In genomic region chr2:91729971-91730821, GRCm38 (mm10) we compare ENCODE assay signal across 8 mouse cellular contexts. TPM values are rescaled to one million over a fixed set of nuclear protein-coding genes. Genes with fewer than 3 reads are reported as not detected.
A peak's percentile ranks its signal among the peaks of the same experiment; 100 is the strongest.
DNase-seq lines count a peak whose midpoint lies in the region; ATAC-seq and TF ChIP-seq lines count a peak whose summit lies in the region.

Gene Ambra1, plus strand, starts transcription at chr2:91730134.

- DNase-seq in brain, embryonic 14.5 days (ENCODE audit: low read depth) = peak; percentile 99
- peak; percentile 97 for DNase-seq in kidney, postnatal 0 days (ENCODE audit: low spot score)
- DNase-seq in liver, embryonic 11.5 days (ENCODE audit: low spot score) = peak; percentile 82
- DNase-seq in naive thymus-derived CD4-positive, alpha-beta T cell, adult 2 months (ENCODE audit: low read depth) = peak; percentile 92

- H3ac ChIP-seq in C2C12 (ENCODE audit: control insufficient read depth, insufficient read length, low read depth) = peak within 1 kb of the TSS; percentile 80

- TF ChIP-seq POLR2A in brain, embryonic 14.5 days (IDR thresholded peaks at IDR 0.05; ENCODE audit: borderline replicate concordance, extremely low read depth, insufficient read depth, insufficient read length, poor library complexity, severe bottlenecking) = peak; percentile 49; the same call in 1 of the 2 replicates

- WGBS in heart, embryonic 12.5 days = under 1% methylated on average over 66 of the region's 68 CpGs
- WGBS in kidney, postnatal 0 days = under 1% methylated on average over 67 of the region's 68 CpGs
- WGBS in liver, embryonic 11.5 days = under 1% methylated on average over 68 of the region's 68 CpGs
- under 1% methylated on average over 68 of the region's 68 CpGs for WGBS in stomach, embryonic 14.5 days

- peak within 1 kb of the TSS; percentile 90 for H3K27ac ChIP-seq in heart, embryonic 12.5 days (ENCODE audit: poor library complexity, severe bottlenecking)
- peak within 1 kb of the TSS; percentile 96 for H3K27ac ChIP-seq in kidney, postnatal 0 days
- peak within 1 kb of the TSS; percentile 94 for H3K27ac ChIP-seq in liver, embryonic 11.5 days (ENCODE audit: low read depth, low read length)
- peak within 1 kb of the TSS; percentile 94 for H3K27ac ChIP-seq in stomach, embryonic 14.5 days (ENCODE audit: low read length)

- ATAC-seq in heart, embryonic 12.5 days (ENCODE audit: insufficient number of reproducible peaks, low FRiP score) = peak; percentile 84
- peak; percentile 87 for ATAC-seq in kidney, postnatal 0 days (replicated peaks; ENCODE audit: low FRiP score, low read depth)
- peak; percentile 80 for ATAC-seq in liver, embryonic 11.5 days (replicated peaks; ENCODE audit: low FRiP score)
- ATAC-seq in stomach, embryonic 14.5 days (ENCODE audit: insufficient number of reproducible peaks, insufficient read depth, low FRiP score, low read depth) = peak; percentile 87

- peaks cover 10% of the 10 kb centered on the region for H3K27me3 ChIP-seq in C2C12 (ENCODE audit: control insufficient read depth, insufficient read depth, insufficient read length)
- no peaks in the 10 kb centered on the region for H3K27me3 ChIP-seq in erythroblast, embryonic 14.5 days (ENCODE audit: control insufficient read depth)
- H3K27me3 ChIP-seq in heart, embryonic 12.5 days (replicated peaks) = 0 out of 2 replicates have a peak, but pooled peaks cover 4% of the 10 kb centered on the region
- no peaks in the 10 kb centered on the region for H3K27me3 ChIP-seq in kidney, postnatal 0 days (ENCODE audit: insufficient read depth, low read length)
- no peaks in the 10 kb centered on the region for H3K27me3 ChIP-seq in liver, embryonic 11.5 days (replicated peaks; ENCODE audit: control insufficient read depth, insufficient read depth, low read length)
- H3K27me3 ChIP-seq in stomach, embryonic 14.5 days (ENCODE audit: control insufficient read depth, insufficient read depth, low read length) = no peaks in the 10 kb centered on the region

- no peaks in the 10 kb centered on the region for H3K9me3 ChIP-seq in erythroblast, embryonic 14.5 days (ENCODE audit: control insufficient read depth, low read length)
- no peaks in the 10 kb centered on the region for H3K9me3 ChIP-seq in heart, embryonic 12.5 days (replicated peaks)
- no peaks in the 10 kb centered on the region for H3K9me3 ChIP-seq in kidney, postnatal 0 days (replicated peaks; ENCODE audit: low read length)
- H3K9me3 ChIP-seq in liver, embryonic 11.5 days (ENCODE audit: control insufficient read depth, low read length) = no peaks in the 10 kb centered on the region
- H3K9me3 ChIP-seq in stomach, embryonic 14.5 days (ENCODE audit: control insufficient read depth, low read depth, low read length) = no peaks in the 10 kb centered on the region

- H3K4me3 ChIP-seq in C2C12 (ENCODE audit: insufficient read depth, poor library complexity, severe bottlenecking) = peak within 1 kb of the TSS; percentile 89
- H3K4me3 ChIP-seq in erythroblast, embryonic 14.5 days (replicated peaks) = peak within 1 kb of the TSS; percentile 96
- H3K4me3 ChIP-seq in heart, embryonic 12.5 days = peak within 1 kb of the TSS; percentile 81
- peak within 1 kb of the TSS; percentile 99 for H3K4me3 ChIP-seq in kidney, postnatal 0 days (replicated peaks; ENCODE audit: low read depth, low read length)
- peak within 1 kb of the TSS; percentile 98 for H3K4me3 ChIP-seq in liver, embryonic 11.5 days (ENCODE audit: low read depth, low read length)
- peak within 1 kb of the TSS; percentile 95 for H3K4me3 ChIP-seq in stomach, embryonic 14.5 days (ENCODE audit: low read depth, low read length)

- TF ChIP-seq CTCF in C2C12 (IDR thresholded peaks at IDR 0.05; ENCODE audit: control insufficient read depth, insufficient read depth, insufficient read length) = no peak
- no peak for TF ChIP-seq CTCF in brain, embryonic 14.5 days (IDR thresholded peaks at IDR 0.05; ENCODE audit: borderline replicate concordance, extremely low read depth, insufficient read depth, insufficient read length)
- TF ChIP-seq CTCF in kidney, postnatal 0 days (IDR thresholded peaks at IDR 0.05; ENCODE audit: low read depth) = peak; percentile 36; the same call in 1 of the 2 replicates

- peaks cover 25% of the 10 kb centered on the region for H3K4me1 ChIP-seq in erythroblast, embryonic 14.5 days (ENCODE audit: control insufficient read depth)
- no peaks in the 10 kb centered on the region for H3K4me1 ChIP-seq in heart, embryonic 12.5 days (replicated peaks)
- 0 out of 2 replicates have a peak, but pooled peaks cover 3% of the 10 kb centered on the region for H3K4me1 ChIP-seq in kidney, postnatal 0 days (replicated peaks; ENCODE audit: insufficient read depth, low read length)
- H3K4me1 ChIP-seq in liver, embryonic 11.5 days (replicated peaks; ENCODE audit: control insufficient read depth, insufficient read depth, low read length) = no peaks in the 10 kb centered on the region; the same call in 1 of the 2 replicates
- no peaks in the 10 kb centered on the region for H3K4me1 ChIP-seq in stomach, embryonic 14.5 days (ENCODE audit: control insufficient read depth, insufficient read depth, low read length)

- peaks cover 44% of the 10 kb centered on the region for H3K79me3 ChIP-seq in C2C12 (ENCODE audit: low read depth)

- peak within 1 kb of the TSS; percentile 83 for H3K9ac ChIP-seq in heart, embryonic 12.5 days
- peak within 1 kb of the TSS; percentile 93 for H3K9ac ChIP-seq in kidney, postnatal 0 days (ENCODE audit: low read depth, low read length)
- peak within 1 kb of the TSS; percentile 93 for H3K9ac ChIP-seq in liver, embryonic 11.5 days (ENCODE audit: low read depth, low read length)
- H3K9ac ChIP-seq in stomach, embryonic 14.5 days (replicated peaks; ENCODE audit: low read depth, low read length) = peak within 1 kb of the TSS; percentile 73

- H3K79me2 ChIP-seq in C2C12 (ENCODE audit: control insufficient read depth, insufficient read depth) = peaks cover 53% of the 10 kb centered on the region

- peak within 1 kb of the TSS; percentile 83 for H3K4me2 ChIP-seq in heart, embryonic 12.5 days
- H3K4me2 ChIP-seq in kidney, postnatal 0 days (ENCODE audit: low read length) = peak within 1 kb of the TSS; percentile 72
- peak within 1 kb of the TSS; percentile 69 for H3K4me2 ChIP-seq in liver, embryonic 11.5 days
- peak within 1 kb of the TSS; percentile 58 for H3K4me2 ChIP-seq in stomach, embryonic 14.5 days (replicated peaks; ENCODE audit: low read depth, low read length)

- no peaks in the 10 kb centered on the region for H3K36me3 ChIP-seq in C2C12 (ENCODE audit: control insufficient read depth, insufficient read depth)
- peaks cover 6% of the 10 kb centered on the region for H3K36me3 ChIP-seq in erythroblast, embryonic 14.5 days (ENCODE audit: control insufficient read depth)
- peaks cover 3% of the 10 kb centered on the region; the same call in 1 of the 2 replicates for H3K36me3 ChIP-seq in heart, embryonic 12.5 days
- no peaks in the 10 kb centered on the region for H3K36me3 ChIP-seq in kidney, postnatal 0 days (ENCODE audit: insufficient read depth, low read length)
- H3K36me3 ChIP-seq in liver, embryonic 11.5 days (ENCODE audit: control insufficient read depth, insufficient read depth, low read length) = no peaks in the 10 kb centered on the region
- H3K36me3 ChIP-seq in stomach, embryonic 14.5 days (ENCODE audit: control insufficient read depth, insufficient read depth, low read length) = no peaks in the 10 kb centered on the region

TF ChIP-seq in C2C12, 6 proteins besides CTCF, POLR2A, EP300 and RAD21:
- TF ChIP-seq MYOD1 (IDR thresholded peaks at IDR 0.05; ENCODE audit: control insufficient read depth, insufficient read length, low read depth) (no peak), MYOG (IDR thresholded peaks at IDR 0.05; ENCODE audit: control insufficient read depth, extremely low read depth, insufficient read length) (no peak), USF1 (IDR thresholded peaks at IDR 0.05; ENCODE audit: low read depth) (no peak), FOSL1 (IDR thresholded peaks at IDR 0.05; ENCODE audit: insufficient read depth, low read length, poor library complexity, severe bottlenecking) (no peak), CEBPB (IDR thresholded peaks at IDR 0.05; ENCODE audit: low read depth) (no peak), MAX (IDR thresholded peaks at IDR 0.05) (peak; percentile 6)

RNA-seq across cellular contexts. Expression of gene Ambra1, which starts in this region (rescaled TPM):
- polyA plus RNA-seq in C2C12 (2012; fragmentation: generic; extraction: Trizol) = 14.3 TPM
- 26.8 and 45.3 TPM in 2 replicates for polyA plus RNA-seq in brain, embryonic 14.5 days (2012; rRNA removed)
- 1.8 and 2.0 TPM in 2 replicates for polyA plus RNA-seq in erythroblast, embryonic 14.5 days (2012)
- polyA plus RNA-seq in heart, embryonic 12.5 days (2016; fragmentation: Nextera tagmentation; extraction: Ambion mirVana) = 14.5 and 15.0 TPM in 2 replicates
- polyA plus RNA-seq in kidney, postnatal 0 days (2015; fragmentation: Nextera tagmentation; extraction: Ambion mirVana) = 10.4 and 12.4 TPM in 2 replicates
- polyA plus RNA-seq in liver, embryonic 11.5 days (2014; fragmentation: Nextera tagmentation; extraction: Ambion mirVana) = 13.0 and 14.0 TPM in 2 replicates
- 17.8 and 18.1 TPM in 2 replicates for polyA plus RNA-seq in stomach, embryonic 14.5 days (2014; fragmentation: Nextera tagmentation; extraction: Ambion mirVana)

Comparison
In these comparisons a context has a peak if more than half of its experiments do, and no peak if none do; other contexts are left out.
1. Peak in every context shown above with its lines: DNase-seq, ATAC-seq, H3K4me3 ChIP-seq and H3K27ac ChIP-seq.